11 mouse cellular contexts compared by ENCODE assay signal in genomic region chr13:47201962-47202624, GRCm38 (mm10).
A peak's percentile ranks its signal among the peaks of the same experiment; 100 is the strongest.
DNase-seq lines count a peak whose midpoint lies in the region; ATAC-seq and TF ChIP-seq lines count a peak whose summit lies in the region.
"Had no signal": no experiment of that assay in that cellular context is flagged by ENCODE, and none has a peak within 500 bp of the region (broad histone marks: within the 10 kb centered on the region; RNA-seq: fewer than 3 reads in every experiment).

No protein-coding gene starts in this region.

- peak overlapping the region; percentile 32; the same call in 1 of the 2 replicates for H3K27ac ChIP-seq in layer of hippocampus, adult 2 months
- peak overlapping the region; percentile 77 for H3K27ac ChIP-seq in brown adipose tissue, adult 24 weeks (replicated peaks; ENCODE audit: low read depth, low read length)
- peak overlapping the region; percentile 70 for H3K27ac ChIP-seq in heart, postnatal 0 days (ENCODE audit: low read depth)
- peak overlapping the region; percentile 38; the same call in 1 of the 2 replicates for H3K27ac ChIP-seq in stomach, embryonic 16.5 days (ENCODE audit: low read length)
- H3K27ac ChIP-seq: forebrain, embryonic 15.5 days; liver, embryonic 13.5 days; neural tube, embryonic 13.5 days had no signal

- H3K27me3 ChIP-seq in heart, postnatal 0 days (ENCODE audit: control insufficient read depth, insufficient read depth, low read length), result no peaks in the 10 kb centered on the region
- H3K27me3 ChIP-seq in stomach, embryonic 16.5 days (ENCODE audit: control insufficient read depth, insufficient read depth, low read length), result no peaks in the 10 kb centered on the region
- H3K27me3 ChIP-seq: forebrain, embryonic 15.5 days; liver, embryonic 13.5 days; neural tube, embryonic 13.5 days had no signal

- H3K4me1 ChIP-seq in brown adipose tissue, adult 24 weeks (ENCODE audit: control insufficient read depth, insufficient read depth, insufficient read length, low read length), result peaks cover 32% of the 10 kb centered on the region
- H3K4me1 ChIP-seq in heart, postnatal 0 days (ENCODE audit: control insufficient read depth, insufficient read depth), result peaks cover 20% of the 10 kb centered on the region
- no peaks in the 10 kb centered on the region for H3K4me1 ChIP-seq in stomach, embryonic 16.5 days (ENCODE audit: control insufficient read depth, insufficient read depth, low read length)
- H3K4me1 ChIP-seq: neural tube, embryonic 13.5 days had no signal

- no peak for DNase-seq in layer of hippocampus, adult 2 months (ENCODE audit: low spot score in 2 of 2)
- no peak for DNase-seq in layer of hippocampus, adult 9-10 months (ENCODE audit: low spot score)
- DNase-seq in heart, postnatal 0 days (ENCODE audit: low spot score), result peak; percentile 69
- no peak for DNase-seq in yolk sac, embryonic 10.5 days (ENCODE audit: low spot score)
- DNase-seq in layer of hippocampus, adult 8-10 months (ENCODE audit: low spot score in 2 of 2), result no peak
- DNase-seq: cerebellum, adult 9-11 months; liver, embryonic 13.5 days had no signal

- H3K9me3 ChIP-seq in heart, postnatal 0 days (replicated peaks; ENCODE audit: control insufficient read depth, low read length), result no peaks in the 10 kb centered on the region
- H3K9me3 ChIP-seq in stomach, embryonic 16.5 days (replicated peaks; ENCODE audit: control insufficient read depth, low read length), result 0 out of 2 replicates have a peak, but pooled peaks cover 4% of the 10 kb centered on the region
- H3K9me3 ChIP-seq: forebrain, embryonic 15.5 days had no signal

- WGBS in heart, postnatal 0 days, result 37% methylated on average over 13 of the region's 13 CpGs
- 36% methylated on average over 13 of the region's 13 CpGs for WGBS in stomach, embryonic 16.5 days

- peaks cover 3% of the 10 kb centered on the region; the same call in 1 of the 2 replicates for H3K36me3 ChIP-seq in heart, postnatal 0 days (replicated peaks; ENCODE audit: control insufficient read depth, insufficient read depth, low read length)
- no peaks in the 10 kb centered on the region for H3K36me3 ChIP-seq in stomach, embryonic 16.5 days (ENCODE audit: control insufficient read depth, insufficient read depth, low read length)
- H3K36me3 ChIP-seq: forebrain, embryonic 15.5 days had no signal

- TF ChIP-seq EP300 in heart, postnatal 0 days (IDR thresholded peaks at IDR 0.05; ENCODE audit: low read depth), result no peak

- ATAC-seq in heart, postnatal 0 days (ENCODE audit: insufficient read depth, low read depth), result peak; percentile 77
- no peak for ATAC-seq in stomach, embryonic 16.5 days (ENCODE audit: insufficient read depth, low FRiP score)
- ATAC-seq: forebrain, embryonic 15.5 days had no signal

- peak overlapping the region; percentile 42; the same call in 1 of the 2 replicates for H3K9ac ChIP-seq in heart, postnatal 0 days (replicated peaks; ENCODE audit: low read depth, low read length)
- no peak overlapping the region for H3K9ac ChIP-seq in stomach, embryonic 16.5 days (ENCODE audit: low read length)
- H3K9ac ChIP-seq: forebrain, embryonic 15.5 days; liver, embryonic 13.5 days; neural tube, embryonic 13.5 days had no signal

- no peak for TF ChIP-seq CTCF in layer of hippocampus, adult 2 months (conservative IDR thresholded peaks at IDR 0.05)
- TF ChIP-seq CTCF in heart, postnatal 0 days (IDR thresholded peaks at IDR 0.05; ENCODE audit: low read depth), result no peak

- H3K4me2 ChIP-seq in heart, postnatal 0 days (ENCODE audit: low read depth, low read length), result peak overlapping the region; percentile 26
- no peak overlapping the region for H3K4me2 ChIP-seq in stomach, embryonic 16.5 days (ENCODE audit: low read depth, low read length)
- H3K4me2 ChIP-seq: forebrain, embryonic 15.5 days; liver, embryonic 13.5 days; neural tube, embryonic 13.5 days had no signal

- no peak overlapping the region; the same call in 1 of the 2 replicates for H3K4me3 ChIP-seq in layer of hippocampus, adult 2 months
- peak overlapping the region; percentile 54 for H3K4me3 ChIP-seq in brown adipose tissue, adult 24 weeks (ENCODE audit: insufficient read depth, low read depth, low read length)
- H3K4me3 ChIP-seq in heart, postnatal 0 days (ENCODE audit: low read depth, low read length), result no peak overlapping the region
- no peak overlapping the region for H3K4me3 ChIP-seq in stomach, embryonic 16.5 days (replicated peaks; ENCODE audit: low read length)
- H3K4me3 ChIP-seq: forebrain, embryonic 15.5 days; liver, embryonic 13.5 days; neural tube, embryonic 13.5 days had no signal
